Mouse (Mus musculus) heart, postnatal 0 days (tissue): ENCODE measurements around the gene Fer. TPM values are rescaled to one million over a fixed set of nuclear protein-coding genes. Genes with fewer than 3 reads are reported as not detected.
A peak's percentile ranks its signal among the peaks of the same experiment; 100 is the strongest.

ENCODE experiments used
- ATAC-seq: fragments of 200-750 bp; cut with Nextera tagmentation; 2 replicates; pipeline ENCODE4 v1.8.0; 2017; ENCODE audit warnings: low read depth, moderate number of reproducible peaks, moderate library complexity; ENCODE audit not compliant: insufficient read depth
- DNase-seq: peaks from one replicate; pipeline ENCODE4 v3.0.0-alpha.2; 2016; ENCODE audit warnings: low spot score
- H3K27ac ChIP-seq: fragments of 300-500 bp; sonication (generic); 2 replicates; pipeline ENCODE4 v1.5.1; 2014; ENCODE audit warnings: low read depth, mild to moderate bottlenecking
- H3K27me3 ChIP-seq: fragments of 300-500 bp; sonication (generic); 2 replicates; pipeline ENCODE4 v1.6.1; 2014; ENCODE audit warnings: low read length, mixed read lengths; ENCODE audit not compliant: control insufficient read depth, insufficient read depth
- H3K36me3 ChIP-seq: fragments of 300-500 bp; sonication (generic); replicated peaks from 2 replicates; pipeline ENCODE4 v1.6.1; 2014; ENCODE audit warnings: low read length, mixed read lengths; ENCODE audit not compliant: control insufficient read depth, insufficient read depth
- H3K4me1 ChIP-seq: fragments of 300-500 bp; sonication (generic); 2 replicates; pipeline ENCODE4 v1.6.1; 2014; ENCODE audit warnings: antibody characterized with exemption; ENCODE audit not compliant: control insufficient read depth, insufficient read depth
- H3K4me2 ChIP-seq: fragments of 300-500 bp; sonication (generic); 2 replicates; pipeline ENCODE4 v1.6.1; 2014; ENCODE audit warnings: low read depth, mild to moderate bottlenecking, low read length, moderate library complexity
- H3K4me3 ChIP-seq: fragments of 300-500 bp; sonication (generic); 2 replicates; pipeline ENCODE4 v1.5.1; 2014; ENCODE audit warnings: low read depth, low read length
- H3K9ac ChIP-seq: fragments of 300-500 bp; sonication (generic); replicated peaks from 2 replicates; pipeline ENCODE4 v1.6.1; 2014; ENCODE audit warnings: low read depth, low read length, mixed read lengths
- H3K9me3 ChIP-seq: fragments of 300-500 bp; sonication (generic); replicated peaks from 2 replicates; pipeline ENCODE4 v1.6.1; 2016; ENCODE audit warnings: low read length; ENCODE audit not compliant: control insufficient read depth
- CTCF ChIP-seq: IDR thresholded peaks from 2 replicates; pipeline ENCODE4 v1.5.1; 2016; ENCODE audit warnings: antibody characterized with exemption, control low read depth, low read depth
- EP300 ChIP-seq: IDR thresholded peaks from 2 replicates; pipeline ENCODE4 v1.6.1; 2016; ENCODE audit warnings: antibody characterized with exemption, low read depth
- WGBS: fragments of 180-500 bp; shearing (Covaris S2); extraction: QIAGEN DNeasy Blood & Tissue Kit; methylation state at CpG from one replicate; pipeline ENCODE4 v1.1.7; 2014; 5-methylcytosine and 5-hydroxymethylcytosine counted together
- polyA plus RNA-seq: library from polyadenylated mRNA; unstranded; fragments of >200 nt; fragmentation: Nextera tagmentation; extraction: Ambion mirVana; gene quantifications from 2 replicates; pipeline ENCODE4 v1.2.1, GENCODE M21; 2015
- total RNA-seq: library from RNA; depleted of rRNA; stranded (reverse); fragments of >200 nt; gene quantifications from 2 replicates; pipeline ENCODE4 v1.2.3, GENCODE M21; 2014; ENCODE audit warnings: low replicate concordance

The Fer gene
- total and polyA plus RNA-seq, 2 experiments from 2014 or later, result 12.4 to 16.2 TPM

DNA sequence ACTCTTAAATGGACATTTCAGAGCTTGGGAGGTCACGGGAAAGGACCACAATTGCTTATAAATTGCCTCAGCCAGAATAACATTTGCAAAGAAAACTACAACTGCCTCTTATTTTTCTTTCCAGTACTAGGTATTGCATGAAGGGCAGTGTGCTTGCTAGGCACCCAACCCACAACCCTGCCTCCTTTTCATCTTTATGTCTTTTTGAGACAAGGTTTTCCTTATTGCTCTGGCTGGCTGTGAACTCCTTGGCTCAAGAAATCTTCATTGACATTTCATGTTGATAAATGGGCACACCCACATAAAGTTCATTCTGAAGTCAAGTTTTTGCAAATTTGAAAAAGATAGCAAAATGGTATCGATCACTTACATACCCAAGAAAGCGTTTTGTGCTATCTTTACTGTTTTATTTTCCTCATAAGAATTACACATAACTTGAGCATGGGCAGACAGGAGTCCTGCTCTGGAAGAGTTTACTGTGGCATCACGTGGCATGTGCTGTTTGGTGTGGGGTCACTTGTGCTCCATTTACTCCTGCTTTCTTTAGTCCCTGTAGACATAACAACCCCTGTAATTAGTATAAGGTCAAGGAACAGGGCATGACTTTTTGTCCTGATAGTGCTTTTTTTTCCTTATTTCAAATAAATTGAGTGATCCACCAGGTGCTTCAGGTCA, 142.8 kb downstream of the Fer start:
- DNase-seq (no peak), ATAC-seq (no peak)
- Histone ChIP-seq H3K36me3 (no peaks in the 10 kb centered on the region), H3K4me2 (no peak overlapping the region), H3K9ac (no peak overlapping the region), H3K4me1 (no peaks in the 10 kb centered on the region), H3K27me3 (no peaks in the 10 kb centered on the region), H3K9me3 (no peaks in the 10 kb centered on the region), H3K4me3 (no peak overlapping the region), H3K27ac (no peak overlapping the region)
- 89% methylated on average over 4 of the region's 4 CpGs for WGBS
- TF ChIP-seq EP300 (no peak), CTCF (no peak)

DNA sequence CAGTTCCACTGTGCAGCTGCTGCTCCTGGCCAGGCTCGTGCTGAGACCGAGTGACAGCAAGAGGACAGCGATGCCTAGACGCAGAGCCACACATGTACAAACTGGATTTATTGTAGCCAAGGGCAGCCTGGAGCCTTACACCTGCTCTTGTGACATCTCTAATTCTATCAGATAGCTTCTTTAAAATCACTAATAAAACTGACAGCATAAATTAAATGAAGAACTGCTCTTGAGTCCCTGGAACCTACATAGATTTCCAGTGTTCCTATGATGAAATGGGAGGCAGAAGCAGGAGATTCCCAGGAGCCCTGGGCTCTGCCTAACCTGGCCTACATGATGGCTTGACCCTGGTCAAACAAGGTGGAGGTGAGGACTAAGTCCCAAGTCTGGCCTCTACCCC, 153.7 kb downstream of the Fer start:
- Histone ChIP-seq H3K4me3 (no peak overlapping the region), H3K4me2 (no peak overlapping the region), H3K4me1 (no peaks in the 10 kb centered on the region), H3K9ac (no peak overlapping the region), H3K9me3 (no peaks in the 10 kb centered on the region), H3K27ac (no peak overlapping the region), H3K27me3 (no peaks in the 10 kb centered on the region), H3K36me3 (no peaks in the 10 kb centered on the region)
- DNase-seq, result no peak
- WGBS, result 86% methylated on average over 4 of the region's 4 CpGs
- ATAC-seq, result no peak
- TF ChIP-seq EP300 (no peak), CTCF (no peak)

DNA sequence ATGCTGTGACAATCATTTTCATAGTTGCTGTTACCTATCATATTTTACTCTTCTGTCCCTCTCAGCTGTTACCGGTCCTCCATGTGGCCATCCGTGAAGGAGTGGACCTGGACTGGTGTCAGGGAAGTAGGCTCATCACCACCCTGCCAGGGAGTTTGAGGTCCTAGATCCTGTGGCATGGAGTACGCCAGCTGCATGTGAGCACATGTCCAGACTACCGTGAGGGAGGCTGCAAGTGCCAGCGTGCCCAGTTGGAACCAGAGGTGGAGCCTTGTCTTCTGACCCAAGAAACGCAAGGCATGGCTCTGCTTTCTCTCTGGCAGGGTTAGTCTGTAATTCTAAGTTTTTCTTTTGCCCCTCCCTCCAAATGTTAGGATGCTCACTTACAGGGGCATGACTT, 155.4 kb downstream of the Fer start:
- Histone ChIP-seq H3K4me3 (no peak overlapping the region), H3K27ac (no peak overlapping the region), H3K4me1 (no peaks in the 10 kb centered on the region), H3K9ac (no peak overlapping the region), H3K9me3 (no peaks in the 10 kb centered on the region), H3K27me3 (no peaks in the 10 kb centered on the region), H3K36me3 (no peaks in the 10 kb centered on the region), H3K4me2 (no peak overlapping the region)
- DNase-seq, result no peak
- TF ChIP-seq CTCF (no peak), EP300 (no peak)
- no peak for ATAC-seq
- 88% methylated on average over 6 of the region's 6 CpGs for WGBS

DNA sequence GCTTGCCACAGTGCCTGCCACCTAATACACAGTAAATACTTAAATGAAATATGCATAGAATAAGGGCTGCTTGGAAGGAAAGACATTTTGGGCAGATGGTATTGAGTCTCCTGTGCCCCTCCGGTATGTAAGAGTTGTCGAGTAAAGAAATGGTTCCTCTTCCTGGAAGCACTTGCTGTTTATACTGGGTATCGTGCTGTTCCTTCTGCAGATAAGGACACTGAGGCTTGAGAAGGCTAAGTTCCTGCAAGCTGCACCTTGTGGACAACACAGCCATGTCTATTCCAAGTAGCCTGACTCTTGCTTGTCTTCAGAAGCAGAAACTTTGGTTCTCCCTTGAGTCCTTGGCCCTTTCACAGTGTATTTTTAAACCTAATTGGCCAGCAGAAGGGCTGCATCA, 156.0 kb downstream of the Fer start:
- DNase-seq, result no peak
- no peak overlapping the region for H3K4me2 ChIP-seq
- no peaks in the 10 kb centered on the region for H3K4me1 ChIP-seq
- TF ChIP-seq EP300, result no peak
- TF ChIP-seq CTCF, result no peak
- H3K27me3 ChIP-seq, result no peaks in the 10 kb centered on the region
- no peak overlapping the region for H3K27ac ChIP-seq
- 62% methylated on average over 3 of the region's 3 CpGs for WGBS
- no peak for ATAC-seq
- no peak overlapping the region for H3K9ac ChIP-seq
- no peaks in the 10 kb centered on the region for H3K36me3 ChIP-seq
- H3K9me3 ChIP-seq, result no peaks in the 10 kb centered on the region
- H3K4me3 ChIP-seq, result no peak overlapping the region

DNA sequence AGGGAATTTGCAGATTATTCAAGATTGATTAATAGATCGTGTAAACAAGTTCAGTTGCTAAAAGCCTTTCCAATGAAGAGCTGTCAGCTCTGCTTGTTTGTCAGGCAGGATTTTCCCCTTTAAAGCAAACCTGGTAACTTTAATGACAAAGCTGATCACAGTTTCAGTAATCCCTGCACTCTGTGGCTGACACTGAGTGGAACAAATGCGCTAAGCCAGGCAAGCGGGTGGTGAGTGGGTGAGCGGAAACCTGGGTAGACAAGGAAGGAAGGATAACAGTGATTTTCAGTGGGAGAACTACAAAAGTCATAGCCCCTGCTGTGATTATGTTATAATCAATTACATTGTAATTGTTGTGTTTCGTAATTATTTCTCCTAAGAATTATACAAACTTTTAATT, 156.8 kb downstream of the Fer start:
- H3K36me3 ChIP-seq, result no peaks in the 10 kb centered on the region
- no peaks in the 10 kb centered on the region for H3K4me1 ChIP-seq
- WGBS, result 87% methylated on average over 5 of the region's 5 CpGs
- H3K4me2 ChIP-seq, result no peak overlapping the region
- no peak for DNase-seq
- TF ChIP-seq EP300 (no peak), CTCF (no peak)
- H3K9ac ChIP-seq, result no peak overlapping the region
- no peak overlapping the region for H3K4me3 ChIP-seq
- H3K9me3 ChIP-seq, result no peaks in the 10 kb centered on the region
- no peak overlapping the region for H3K27ac ChIP-seq
- H3K27me3 ChIP-seq, result no peaks in the 10 kb centered on the region
- ATAC-seq, result no peak

DNA sequence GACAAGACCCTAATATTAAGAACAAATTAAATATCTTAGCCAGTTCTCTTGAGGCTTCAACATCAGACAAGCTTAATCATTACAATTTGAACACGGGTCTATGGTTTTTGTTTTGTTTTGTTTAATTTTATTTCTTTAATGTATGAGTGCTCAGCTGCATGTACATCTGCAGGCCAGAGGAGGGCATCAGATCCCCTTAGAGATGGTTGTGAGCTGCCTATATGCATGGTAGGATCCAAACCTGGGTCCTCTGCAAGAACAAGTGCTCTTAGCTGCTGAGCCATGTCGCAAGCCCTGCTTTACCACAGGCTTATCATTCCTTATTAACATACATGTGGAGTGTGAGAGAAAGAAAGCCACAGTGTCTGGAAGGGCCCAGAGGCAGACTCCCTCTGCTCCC, 163.6 kb downstream of the Fer start:
- Histone ChIP-seq H3K4me2 (no peak overlapping the region), H3K9ac (no peak overlapping the region), H3K27me3 (no peaks in the 10 kb centered on the region), H3K9me3 (no peaks in the 10 kb centered on the region), H3K27ac (no peak overlapping the region), H3K36me3 (no peaks in the 10 kb centered on the region), H3K4me3 (no peak overlapping the region), H3K4me1 (no peaks in the 10 kb centered on the region)
- ATAC-seq (no peak), DNase-seq (no peak)
- WGBS, result 65% methylated on average over 2 of the region's 2 CpGs
- TF ChIP-seq CTCF (peak; percentile 54), EP300 (no peak)
